Mouse (Mus musculus) adrenal gland, adult 2 months (tissue): ENCODE results near the gene Slc15a3. TPM values are rescaled to one million over a fixed set of nuclear protein-coding genes. Genes with fewer than 3 reads are reported as not detected.

Source experiments
- DNase-seq: peaks from one replicate; pipeline ENCODE4 v3.0.0; 2021
- polyA plus RNA-seq: library from polyadenylated mRNA; depleted of rRNA; stranded (reverse); fragments of >200 nt; gene quantifications from 2 replicates; pipeline ENCODE4 v1.2.3, GENCODE M21; 2012
- total RNA-seq, 2 experiments: library from RNA; stranded (reverse); gene quantifications; 2 replicates each; pipeline ENCODE4 v1.2.3; 2021

Slc15a3 gene
- total and polyA plus RNA-seq, 3 experiments: 3.6 to 10.0 (median 6.4) TPM

GRCm38 (mm10) chr19:10821319-10821718 is 18.2 kb upstream of the Slc15a3 start:
- no peak for DNase-seq

DNA sequence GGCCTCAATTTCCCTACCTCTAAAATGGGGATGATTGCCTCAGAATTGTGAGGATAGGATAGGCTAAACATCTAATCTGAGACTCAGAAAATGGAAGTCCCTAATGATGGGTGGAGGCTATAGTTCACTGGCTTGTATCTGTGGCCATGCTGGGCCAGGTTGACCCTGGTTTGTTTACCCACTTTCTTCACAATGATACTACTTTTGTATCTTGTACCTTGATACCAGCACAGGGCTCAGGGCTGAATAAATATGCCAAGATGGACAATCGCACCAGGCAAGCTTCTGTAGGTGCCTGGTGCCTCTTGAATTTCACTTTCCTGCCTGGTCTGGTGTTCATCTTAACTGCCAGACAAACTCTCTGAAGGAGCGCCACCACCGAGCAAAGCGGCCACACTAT is 17.0 kb upstream of the Slc15a3 start:
- DNase-seq: no peak

DNA sequence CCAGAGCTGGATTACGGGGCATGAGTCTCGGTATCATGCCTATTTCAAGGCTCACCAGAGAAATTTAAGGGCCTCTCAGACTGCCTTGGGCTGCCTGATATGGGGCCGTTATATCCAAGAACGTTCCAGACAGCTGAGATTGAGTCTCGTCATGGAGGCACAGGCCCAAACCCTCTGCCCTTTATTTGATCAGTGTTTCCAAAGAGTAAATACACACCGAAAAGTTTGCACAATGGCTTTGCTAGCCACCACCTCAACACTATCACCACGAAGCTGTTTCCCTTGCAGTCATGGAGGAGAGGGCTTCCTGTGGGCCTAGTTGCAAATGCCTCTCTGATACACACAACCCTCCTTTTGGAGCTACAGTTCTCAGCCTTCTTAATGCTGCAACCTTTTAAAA is 15.5 kb upstream of the Slc15a3 start:
- no peak for DNase-seq

- DNase-seq: no peak
Observed at GRCm38 (mm10) chr19:10828321-10828720, 11.2 kb upstream of the Slc15a3 start.

DNA sequence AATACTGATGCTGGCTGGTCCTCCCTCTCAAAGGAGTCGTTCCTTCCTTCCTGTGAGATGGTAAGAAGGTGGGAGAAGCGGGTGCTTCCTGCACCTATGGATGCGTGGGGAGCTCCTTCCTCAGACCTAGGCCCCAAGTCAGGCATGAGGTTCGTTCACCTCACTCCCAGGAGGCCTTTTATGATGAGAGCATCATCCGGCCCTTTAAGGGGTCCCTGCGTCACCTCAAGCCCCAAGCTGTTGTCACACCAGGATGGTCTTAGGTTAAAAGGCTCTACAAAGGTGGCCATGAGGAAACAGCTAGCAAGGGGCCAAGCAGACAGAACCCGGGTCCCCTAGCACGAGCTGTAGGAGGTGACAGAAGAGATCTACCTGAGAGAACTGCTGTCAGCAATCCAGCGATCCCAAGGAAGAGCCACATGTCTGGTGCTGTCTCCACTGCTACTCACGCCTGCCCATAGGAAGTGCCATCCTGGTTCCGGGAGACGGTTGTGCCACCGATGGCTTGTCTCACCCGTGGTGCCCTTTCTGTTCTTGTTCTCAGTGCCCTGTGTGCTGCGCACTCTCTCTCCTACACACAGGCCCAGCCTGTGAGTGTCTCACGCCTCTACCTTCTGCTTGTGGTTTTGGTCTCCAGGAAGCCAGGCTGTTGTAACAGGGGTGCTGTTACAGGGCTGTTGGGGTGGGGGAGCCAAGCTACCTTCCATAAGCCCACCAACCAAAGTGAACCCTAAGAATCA is 9.9 kb upstream of the Slc15a3 start, which contains the start of gene Cd6:
Cd6 (minus strand) TSS at position 623 of the 740 bp plus-strand sequence.
- DNase-seq: no peak

- DNase-seq: peak; percentile 71
Observed at GRCm38 (mm10) chr19:10831424-10831823, 8.1 kb upstream of the Slc15a3 start.

DNA sequence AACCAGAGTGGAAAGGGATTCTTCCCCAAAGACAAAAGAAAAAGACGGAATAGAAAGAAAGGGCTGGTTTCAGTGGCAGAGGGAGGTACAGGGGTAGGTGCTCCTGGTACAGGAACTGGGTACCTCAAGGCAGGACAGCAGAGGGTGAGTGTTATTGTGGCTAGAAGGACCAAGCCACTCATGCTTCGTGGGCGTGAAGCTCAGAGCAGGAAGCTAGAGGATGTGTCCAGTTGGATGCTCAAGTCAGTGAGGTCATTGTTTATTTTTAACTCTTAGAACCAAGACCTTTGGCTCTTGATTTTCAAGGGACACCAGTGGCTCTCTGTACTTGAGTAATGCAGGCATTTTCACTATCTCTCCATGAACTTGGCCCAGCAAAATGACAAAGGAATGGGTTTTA is 7.5 kb upstream of the Slc15a3 start:
- no peak for DNase-seq

GRCm38 (mm10) chr19:10833611-10834010 is 5.9 kb upstream of the Slc15a3 start:
- no peak for DNase-seq

DNA sequence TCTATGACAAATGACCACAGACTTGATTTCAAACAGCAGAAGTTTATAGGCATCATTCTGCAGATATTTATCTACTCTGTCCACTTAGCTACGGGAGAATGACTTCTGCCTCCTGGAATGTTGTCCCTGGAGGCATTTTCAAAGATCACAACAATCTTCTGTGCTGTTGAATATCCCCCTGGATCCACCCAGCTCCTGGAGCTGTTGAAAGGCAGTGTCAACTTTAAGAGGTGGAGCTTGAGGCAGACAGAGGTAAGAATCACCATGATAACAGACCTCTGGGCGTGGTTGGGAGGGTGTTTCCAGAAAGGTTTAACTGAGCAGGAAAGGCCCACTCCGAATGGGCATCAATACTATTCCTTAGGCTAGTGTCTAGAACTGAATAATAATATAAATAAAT is 3.9 kb upstream of the Slc15a3 start:
- DNase-seq: no peak

DNA sequence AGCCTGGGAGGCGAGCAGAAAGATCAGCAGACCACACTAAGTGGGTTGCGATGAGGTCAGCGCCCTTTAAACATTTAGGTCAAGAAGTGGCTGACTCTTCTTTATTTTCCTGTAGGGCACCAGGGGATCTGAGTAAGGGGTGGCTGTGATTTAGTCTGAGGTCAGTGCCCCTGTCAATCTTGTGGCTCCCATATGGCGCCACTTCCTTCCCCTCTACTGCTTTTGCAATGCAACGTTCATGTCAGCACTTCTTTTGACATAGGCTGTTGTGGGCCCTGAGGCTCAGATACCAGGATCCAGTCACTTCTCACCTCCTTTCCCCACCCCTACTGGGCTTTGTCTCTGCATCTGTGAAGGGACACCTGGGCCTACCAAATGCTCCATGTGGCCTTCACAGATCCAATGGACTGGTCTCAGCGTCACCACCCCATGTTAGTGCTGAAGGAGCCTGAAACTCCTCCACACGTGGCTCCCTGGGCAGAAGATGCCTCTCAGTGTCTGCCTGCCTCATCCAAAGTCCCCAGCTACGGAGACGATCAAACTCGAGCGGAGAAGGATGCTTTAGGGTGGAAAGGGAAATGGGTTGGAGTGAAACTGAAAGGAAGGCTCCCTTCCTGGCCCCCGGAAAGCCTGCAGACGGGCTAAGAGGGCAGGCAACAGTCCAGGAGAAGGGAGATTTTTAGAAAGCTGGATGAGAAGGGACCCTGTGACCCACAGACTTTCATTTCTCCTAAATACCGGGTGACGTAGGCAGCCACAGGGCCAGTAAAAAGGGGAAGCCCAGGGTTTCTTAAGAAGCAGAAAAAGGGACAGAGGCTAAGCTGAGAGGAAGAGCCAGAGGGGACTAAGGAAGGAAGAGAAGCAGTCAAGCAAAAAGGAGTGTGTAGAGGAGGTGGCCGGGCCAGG is 2.4 kb downstream of the Slc15a3 start:
- DNase-seq: peak; percentile 49

DNA sequence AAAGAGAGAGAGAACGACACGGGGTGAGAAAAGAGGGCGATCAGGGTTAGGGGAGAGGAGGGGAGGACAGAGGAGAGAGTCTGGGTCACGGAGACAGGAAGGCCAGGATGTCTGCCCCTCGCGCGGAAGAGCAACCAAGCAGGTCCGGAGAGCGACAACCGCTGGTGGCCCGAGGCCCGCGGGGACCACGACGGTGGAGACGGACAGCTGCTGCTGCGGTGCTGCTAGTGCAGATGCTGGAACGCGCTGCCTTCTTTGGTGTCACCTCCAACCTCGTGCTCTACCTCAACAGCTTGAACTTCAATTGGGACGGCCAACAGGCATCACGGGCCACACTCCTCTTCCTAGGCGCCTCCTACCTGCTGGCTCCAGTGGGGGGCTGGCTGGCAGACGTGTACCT is 3.4 kb downstream of the Slc15a3 start:
- no peak for DNase-seq

GRCm38 (mm10) chr19:10844206-10844605 is 4.7 kb downstream of the Slc15a3 start:
- no peak for DNase-seq

DNA sequence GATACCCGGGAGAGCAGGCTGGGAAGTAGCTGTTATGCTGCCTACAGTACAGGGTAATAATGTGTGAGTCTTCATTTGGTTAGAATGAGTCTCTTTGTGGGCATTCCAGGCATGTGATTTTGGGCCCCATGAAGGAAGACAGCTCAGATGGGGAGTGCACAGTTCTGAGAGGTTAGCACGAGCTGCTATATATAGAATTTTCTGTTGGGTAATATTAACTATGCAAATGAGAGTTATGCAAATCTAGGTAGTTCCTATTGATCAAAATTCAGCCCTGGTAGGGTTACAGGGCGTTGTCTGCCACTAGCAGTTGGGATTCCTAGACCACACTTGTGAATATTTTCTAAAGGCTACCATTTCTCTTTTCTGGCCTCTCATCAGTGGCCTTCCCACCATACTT is 5.9 kb downstream of the Slc15a3 start:
- no peak for DNase-seq

GRCm38 (mm10) chr19:10846150-10846549 is 6.6 kb downstream of the Slc15a3 start:
- DNase-seq: no peak

GRCm38 (mm10) chr19:10847311-10848087 is 8.0 kb downstream of the Slc15a3 start:
- DNase-seq: peak; percentile 87

- no peak for DNase-seq
Observed at GRCm38 (mm10) chr19:10855422-10855821, 15.9 kb downstream of the Slc15a3 start.

DNA sequence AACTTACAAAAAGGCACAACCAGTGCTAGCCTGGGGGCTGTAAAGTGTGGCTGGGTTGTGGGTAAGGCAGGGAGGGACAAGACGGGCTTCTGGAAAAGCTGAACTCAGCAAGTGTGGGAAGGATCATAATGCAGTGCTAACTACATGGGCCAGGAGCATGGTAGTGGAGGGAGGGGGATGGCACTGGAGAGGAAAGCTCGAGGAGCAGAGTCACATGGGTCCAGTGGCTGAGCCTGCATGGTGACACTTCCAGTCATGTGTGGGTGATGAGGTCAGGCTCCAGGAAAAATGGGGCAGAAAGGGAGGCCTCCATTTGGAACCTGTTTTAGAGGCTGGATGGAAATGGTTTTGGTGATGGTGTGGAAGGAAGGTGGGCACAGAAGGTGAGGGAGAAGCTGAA is 17.0 kb downstream of the Slc15a3 start:
- DNase-seq: no peak

DNA sequence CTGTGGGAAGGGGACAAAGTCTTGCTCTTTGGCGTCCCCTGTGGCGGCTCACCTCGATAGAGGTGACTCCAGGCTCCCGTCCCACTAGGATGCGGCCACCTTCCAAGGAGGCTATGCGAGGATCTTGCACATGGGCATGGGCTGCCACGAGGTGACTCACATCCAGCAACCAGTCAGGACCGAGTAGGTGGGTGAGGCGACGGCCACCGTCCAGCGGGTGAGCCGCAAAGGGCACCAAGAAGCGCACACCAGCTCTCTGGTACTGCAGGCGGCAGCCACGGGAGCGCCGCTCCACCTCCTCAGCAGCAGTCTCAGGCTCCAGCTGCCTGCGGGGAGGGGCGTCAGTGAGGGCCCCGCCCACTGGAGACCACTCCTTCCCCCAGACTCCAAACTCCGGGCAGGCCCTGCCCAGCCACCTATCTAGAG is 20.6 kb downstream of the Slc15a3 start:
- no peak for DNase-seq

GRCm38 (mm10) chr19:10866351-10866750 is 26.8 kb downstream of the Slc15a3 start:
- DNase-seq: no peak

DNA sequence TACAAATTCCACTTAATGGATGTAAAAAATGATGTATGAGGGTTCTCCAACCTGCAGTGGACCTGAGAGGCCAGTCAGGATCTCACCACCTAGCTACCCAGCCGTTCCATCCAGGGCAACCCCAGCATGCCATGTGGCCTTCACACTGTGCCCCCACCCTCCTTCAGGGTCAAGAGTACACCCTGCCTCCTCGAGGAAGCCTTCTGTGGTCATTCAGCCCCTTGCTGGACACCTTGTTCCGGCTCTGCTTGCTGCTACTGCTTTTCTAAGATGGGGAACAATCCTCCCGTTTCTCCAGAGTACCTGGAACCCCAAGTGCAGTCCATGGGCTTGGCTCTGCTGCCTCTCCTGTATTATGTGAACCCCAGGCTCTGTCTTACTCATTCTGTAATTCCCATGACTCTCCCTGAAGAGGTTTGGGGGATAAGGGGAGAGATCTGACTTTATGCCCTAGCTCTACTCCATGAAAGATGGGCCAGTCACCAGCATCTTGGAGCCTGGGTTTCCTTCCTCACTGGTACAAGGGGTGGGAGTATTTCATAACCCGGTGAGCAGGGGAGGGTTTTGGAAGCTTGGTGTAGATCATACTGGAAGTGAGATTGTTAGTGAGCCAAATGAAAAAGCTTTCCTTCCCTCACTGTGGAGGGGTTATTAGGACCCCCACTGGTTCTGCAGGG is 28.6 kb downstream of the Slc15a3 start:
- no peak for DNase-seq

GRCm38 (mm10) chr19:10868623-10869141 is 29.2 kb downstream of the Slc15a3 start:
- no peak for DNase-seq
